Mouse (Mus musculus) hindbrain, embryonic 12.5 days (tissue): Measurements from ENCODE around the gene Nlrx1. TPM values are rescaled to one million over a fixed set of nuclear protein-coding genes. Genes with fewer than 3 reads are reported as not detected.

ENCODE experiments used
- ATAC-seq: fragments of 200-750 bp; cut with Nextera tagmentation; 2 replicates; pipeline ENCODE4 v1.8.0; 2017; ENCODE audit warnings: moderate TSS enrichment; ENCODE audit not compliant: low FRiP score
- H3K27ac ChIP-seq: fragments of 300-500 bp; sonication (generic); 2 replicates; pipeline ENCODE4 v1.5.1; 2016; ENCODE audit warnings: mild to moderate bottlenecking
- H3K27me3 ChIP-seq: fragments of 300-500 bp; sonication (generic); 2 replicates; pipeline ENCODE4 v1.6.1; 2016; ENCODE audit warnings: mild to moderate bottlenecking
- H3K36me3 ChIP-seq: fragments of 300-500 bp; sonication (generic); 2 replicates; pipeline ENCODE4 v1.6.1; 2016; ENCODE audit warnings: mild to moderate bottlenecking
- H3K4me1 ChIP-seq: fragments of 300-500 bp; sonication (generic); 2 replicates; pipeline ENCODE4 v1.6.1; 2016
- H3K4me2 ChIP-seq: fragments of 300-500 bp; sonication (generic); replicated peaks from 2 replicates; pipeline ENCODE4 v1.6.1; 2016; ENCODE audit warnings: mild to moderate bottlenecking
- H3K4me3 ChIP-seq: fragments of 300-500 bp; sonication (generic); 2 replicates; pipeline ENCODE4 v1.5.1; 2016; ENCODE audit warnings: mild to moderate bottlenecking
- H3K9ac ChIP-seq: fragments of 300-500 bp; sonication (generic); 2 replicates; pipeline ENCODE4 v1.6.1; 2016; ENCODE audit warnings: mild to moderate bottlenecking, moderate library complexity
- H3K9me3 ChIP-seq: fragments of 300-500 bp; sonication (generic); replicated peaks from 2 replicates; pipeline ENCODE4 v1.6.1; 2016; ENCODE audit warnings: mild to moderate bottlenecking
- WGBS: fragments of 180-500 bp; shearing (Covaris S2); methylation state at CpG from one replicate; pipeline ENCODE4 v1.1.7; 2016; 5-methylcytosine and 5-hydroxymethylcytosine counted together
- polyA plus RNA-seq: library from polyadenylated mRNA; unstranded; fragments of >200 nt; fragmentation: Nextera tagmentation; extraction: Ambion mirVana; gene quantifications from 2 replicates; pipeline ENCODE4 v1.2.1, GENCODE M21; 2016

Nlrx1 gene
- polyA plus RNA-seq = 5.1 and 5.6 TPM in 2 replicates

DNA sequence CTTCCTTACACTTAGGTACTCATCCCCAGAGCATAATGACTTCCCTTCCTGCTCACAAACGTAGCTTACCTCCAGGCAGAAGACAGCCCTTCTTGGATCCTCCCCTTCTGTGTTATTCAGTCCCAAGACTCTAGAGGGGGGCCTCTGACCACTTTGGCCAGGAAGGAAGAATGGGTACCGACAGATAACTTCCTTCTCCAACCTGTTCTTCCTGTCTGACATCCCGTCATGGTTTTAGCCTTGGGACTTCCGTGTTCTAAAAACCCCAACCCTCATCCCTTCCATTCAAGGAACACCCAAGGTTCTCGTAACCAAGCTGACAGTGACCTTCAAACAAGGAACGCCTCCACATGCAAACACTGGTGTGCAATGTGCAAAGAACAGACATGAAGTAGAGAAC lies at the start of gene Nlrx1:
Gene Nlrx1, minus strand, starts transcription at position 168 of the 400 bp plus-strand sequence.
- Histone ChIP-seq H3K4me1 (peaks cover 12% of the 10 kb centered on the region), H3K9ac (peak within 1 kb of the TSS; percentile 73), H3K4me2 (peak within 1 kb of the TSS; percentile 68), H3K36me3 (no peaks in the 10 kb centered on the region), H3K4me3 (peak within 1 kb of the TSS; percentile 39), H3K9me3 (no peaks in the 10 kb centered on the region), H3K27me3 (no peaks in the 10 kb centered on the region), H3K27ac (no peak within 1 kb of the TSS)
- no peak for ATAC-seq
- 84% methylated on average over 6 of the region's 6 CpGs for WGBS

DNA sequence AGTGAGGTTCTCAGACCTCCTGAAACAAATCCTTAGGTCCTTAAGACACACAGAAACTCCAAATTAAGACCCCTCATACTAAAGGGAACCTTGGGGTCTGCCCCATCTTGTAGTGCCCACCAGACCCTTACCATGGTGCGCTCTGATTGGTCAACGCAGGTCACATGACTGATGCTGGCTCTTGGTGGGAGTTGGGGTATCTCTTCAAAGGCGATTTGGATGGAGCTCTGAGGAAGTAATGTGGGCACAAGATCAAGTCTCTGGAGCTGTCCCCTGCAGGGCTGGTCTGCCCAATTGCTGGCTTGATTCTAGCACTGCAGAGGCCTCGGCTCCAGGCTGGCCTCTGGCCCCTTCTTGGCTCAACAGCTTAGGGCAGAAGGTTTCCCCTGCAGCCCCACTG lies 49.1 kb upstream of the Nlrx1 start:
- no peak overlapping the region for H3K4me3 ChIP-seq
- H3K27ac ChIP-seq = no peak overlapping the region
- H3K9me3 ChIP-seq = no peaks in the 10 kb centered on the region
- 70% methylated on average over 4 of the region's 4 CpGs for WGBS
- H3K4me2 ChIP-seq = no peak overlapping the region
- H3K36me3 ChIP-seq = peaks cover 44% of the 10 kb centered on the region
- ATAC-seq = no peak
- H3K4me1 ChIP-seq = peaks cover 31% of the 10 kb centered on the region
- no peak overlapping the region for H3K9ac ChIP-seq
- no peaks in the 10 kb centered on the region for H3K27me3 ChIP-seq

DNA sequence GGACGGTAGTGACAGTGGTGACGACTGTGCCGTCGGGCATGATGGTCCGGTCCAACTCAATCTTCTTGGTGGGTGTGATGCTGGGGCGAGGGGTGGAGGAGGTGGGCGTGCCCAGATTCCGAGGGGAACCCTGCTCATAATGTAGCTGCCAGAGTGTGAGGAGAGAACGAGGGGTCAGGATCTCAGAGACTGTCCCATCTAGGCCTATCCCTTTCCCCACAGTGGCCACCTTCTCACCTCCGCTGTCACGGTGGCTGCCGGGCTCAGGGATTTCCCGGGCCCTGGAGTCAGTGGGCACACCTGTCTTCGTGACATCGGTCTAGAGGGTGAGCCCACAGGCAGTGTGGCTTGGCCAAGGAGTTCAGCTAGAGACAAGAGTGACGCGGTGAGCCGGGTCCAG lies 46.5 kb upstream of the Nlrx1 start:
- no peak overlapping the region for H3K4me2 ChIP-seq
- 90% methylated on average over 18 of the region's 18 CpGs for WGBS
- no peak overlapping the region for H3K4me3 ChIP-seq
- no peak overlapping the region for H3K9ac ChIP-seq
- no peak overlapping the region for H3K27ac ChIP-seq
- H3K9me3 ChIP-seq = no peaks in the 10 kb centered on the region
- no peak for ATAC-seq
- peaks cover 49% of the 10 kb centered on the region for H3K36me3 ChIP-seq
- peaks cover 38% of the 10 kb centered on the region for H3K4me1 ChIP-seq
- H3K27me3 ChIP-seq = peaks cover 9% of the 10 kb centered on the region; the same call in 1 of the 2 replicates

DNA sequence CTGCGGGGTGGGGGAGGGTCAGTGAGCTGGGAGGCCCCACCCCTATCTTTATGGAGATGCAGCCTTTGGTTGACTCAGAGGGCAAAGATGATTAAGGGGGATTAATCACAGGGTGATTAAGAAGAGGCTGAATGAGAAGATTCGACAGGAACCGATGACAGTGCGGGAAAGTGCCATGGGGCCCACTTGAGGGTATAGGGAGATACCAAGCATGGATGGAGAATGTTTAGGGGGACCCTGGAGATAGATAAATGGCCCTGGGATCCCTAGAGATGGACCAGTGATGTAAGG lies 45.8 kb upstream of the Nlrx1 start:
- H3K9ac ChIP-seq = no peak overlapping the region
- 70% methylated on average over 4 of the region's 4 CpGs for WGBS
- peaks cover 34% of the 10 kb centered on the region for H3K4me1 ChIP-seq
- peaks cover 9% of the 10 kb centered on the region; the same call in 1 of the 2 replicates for H3K27me3 ChIP-seq
- H3K36me3 ChIP-seq = peaks cover 49% of the 10 kb centered on the region
- no peak for ATAC-seq
- H3K4me2 ChIP-seq = no peak overlapping the region
- no peak overlapping the region for H3K27ac ChIP-seq
- no peak overlapping the region for H3K4me3 ChIP-seq
- H3K9me3 ChIP-seq = no peaks in the 10 kb centered on the region

DNA sequence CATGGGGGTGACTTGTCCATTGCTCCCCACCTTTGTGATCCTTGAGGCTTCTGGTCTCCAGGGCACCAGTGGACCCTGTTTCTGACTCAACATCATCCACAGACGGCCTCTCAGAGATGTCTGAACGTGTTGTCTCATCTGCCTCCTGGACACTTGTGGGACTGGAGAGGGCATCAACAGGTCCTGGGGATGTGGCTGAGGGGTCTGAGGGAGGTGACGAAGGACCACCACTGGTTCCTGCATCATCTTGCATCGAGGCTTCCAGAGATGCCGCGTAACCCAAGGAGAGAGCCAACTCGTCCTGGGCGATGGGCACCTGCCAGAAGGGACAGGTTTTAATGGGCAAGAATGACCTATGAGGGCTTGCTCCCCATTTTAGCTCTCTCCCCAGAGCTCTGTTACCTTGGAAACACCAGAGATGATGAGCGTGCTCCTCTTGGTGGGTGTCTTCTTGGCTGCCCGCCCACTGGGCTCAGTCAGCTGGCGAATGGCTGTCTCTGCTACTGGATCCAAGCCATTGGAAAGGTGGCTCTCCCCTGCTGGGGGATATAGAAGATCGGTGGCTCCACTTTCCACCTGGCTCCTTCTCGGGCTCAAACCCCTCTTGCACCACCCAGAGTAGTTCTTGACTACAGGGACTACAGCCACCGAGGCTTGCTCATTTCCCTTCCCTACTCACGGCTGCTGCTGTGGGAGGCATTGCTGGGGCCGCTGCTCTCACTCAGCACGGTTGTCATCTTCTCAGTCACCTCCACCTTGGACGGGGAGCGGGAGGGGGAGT lies 45.3 kb upstream of the Nlrx1 start:
- 76% methylated on average over 19 of the region's 19 CpGs for WGBS
- ATAC-seq = no peak

DNA sequence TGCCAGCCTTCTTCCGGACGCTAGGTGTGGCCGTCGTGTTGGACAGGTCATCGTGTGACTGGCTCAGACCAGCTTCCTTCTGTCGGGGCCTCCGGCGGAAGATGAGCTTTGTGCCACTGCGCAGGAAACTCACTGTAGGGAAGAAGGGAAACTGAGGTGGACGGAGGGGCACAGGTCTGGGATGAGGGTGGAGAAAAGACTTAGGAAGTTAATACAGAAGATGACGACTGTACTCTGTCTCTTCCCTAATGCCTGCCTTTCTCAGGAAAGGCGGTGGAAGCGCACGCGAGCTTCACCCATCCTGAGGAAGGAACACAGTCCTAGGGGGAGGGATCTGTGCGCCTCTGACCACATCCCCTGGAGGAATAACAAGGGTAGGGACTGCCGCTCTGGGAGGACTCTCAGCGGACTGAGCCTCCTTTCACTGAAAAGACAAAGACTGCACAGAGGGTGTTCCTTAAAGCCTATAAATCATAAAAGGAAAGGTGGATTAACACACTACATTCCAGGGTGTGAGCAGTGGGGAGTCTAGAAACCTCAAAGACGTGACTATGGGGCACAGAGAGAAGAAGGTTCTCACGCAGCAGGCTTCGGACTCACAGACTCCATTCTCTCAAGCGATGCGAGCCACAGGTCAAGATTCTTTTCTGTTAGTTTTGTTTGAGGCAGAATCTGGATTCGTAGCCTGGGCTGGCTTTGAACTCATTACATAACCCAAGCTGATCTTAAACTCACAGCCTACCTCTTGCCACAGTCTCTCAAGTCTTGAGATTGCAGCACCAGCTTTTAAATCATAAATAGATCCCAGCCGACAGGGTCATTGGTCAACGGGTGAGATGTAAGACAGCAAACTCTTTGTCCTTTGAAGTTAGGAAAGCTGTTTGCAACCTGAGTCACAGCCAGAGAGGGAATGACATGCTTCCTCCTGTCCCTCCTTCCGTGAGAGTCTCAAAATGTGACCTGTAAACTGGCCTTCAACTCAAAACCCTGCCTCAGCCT lies 43.0 kb upstream of the Nlrx1 start:
- Histone ChIP-seq H3K9me3 (no peaks in the 10 kb centered on the region), H3K4me3 (no peak overlapping the region), H3K27ac (no peak overlapping the region; the same call in 1 of the 2 replicates), H3K36me3 (peaks cover 43% of the 10 kb centered on the region), H3K4me1 (0 out of 2 replicates have a peak, but pooled peaks cover 13% of the 10 kb centered on the region), H3K27me3 (peaks cover 9% of the 10 kb centered on the region; the same call in 1 of the 2 replicates), H3K4me2 (no peak overlapping the region; the same call in 1 of the 2 replicates), H3K9ac (no peak overlapping the region)
- 8% methylated on average over 27 of the region's 27 CpGs for WGBS
- peak; percentile 56; the same call in 1 of the 2 replicates for ATAC-seq

More for the DNA sequence above, 45.3 kb upstream of the Nlrx1 start:
- H3K9ac ChIP-seq = no peak overlapping the region
- no peak overlapping the region for H3K4me3 ChIP-seq
- H3K9me3 ChIP-seq = no peaks in the 10 kb centered on the region
- H3K36me3 ChIP-seq = peaks cover 49% of the 10 kb centered on the region
- peaks cover 28% of the 10 kb centered on the region for H3K4me1 ChIP-seq
- H3K27ac ChIP-seq = no peak overlapping the region
- H3K4me2 ChIP-seq = no peak overlapping the region
- H3K27me3 ChIP-seq = peaks cover 9% of the 10 kb centered on the region; the same call in 1 of the 2 replicates

DNA sequence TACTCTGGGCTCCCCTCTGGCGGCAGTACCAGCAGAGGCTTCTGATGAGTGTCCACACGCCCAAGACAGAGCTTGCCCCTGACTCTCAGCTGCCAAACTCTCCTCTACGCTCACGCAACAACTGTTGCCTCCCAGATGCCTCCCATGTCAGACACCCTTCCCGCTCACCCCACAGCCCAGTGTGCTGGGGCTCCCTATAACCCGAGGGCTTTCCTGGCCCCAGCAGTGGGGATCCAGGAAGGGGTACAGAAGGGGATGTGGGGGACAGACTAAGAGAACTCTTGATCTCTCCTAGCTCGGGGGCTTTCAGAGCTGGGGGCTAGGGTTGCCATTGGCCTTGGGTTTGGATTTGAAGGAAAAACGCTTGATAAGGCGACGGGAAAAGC lies 42.3 kb upstream of the Nlrx1 start:
- H3K4me1 ChIP-seq = 0 out of 2 replicates have a peak, but pooled peaks cover 13% of the 10 kb centered on the region
- no peak overlapping the region for H3K9ac ChIP-seq
- peaks cover 37% of the 10 kb centered on the region for H3K36me3 ChIP-seq
- 26% methylated on average over 10 of the region's 10 CpGs for WGBS
- no peak overlapping the region for H3K4me3 ChIP-seq
- no peaks in the 10 kb centered on the region for H3K9me3 ChIP-seq
- H3K27me3 ChIP-seq = peaks cover 9% of the 10 kb centered on the region; the same call in 1 of the 2 replicates
- no peak for ATAC-seq
- H3K4me2 ChIP-seq = no peak overlapping the region; the same call in 1 of the 2 replicates
- H3K27ac ChIP-seq = no peak overlapping the region

DNA sequence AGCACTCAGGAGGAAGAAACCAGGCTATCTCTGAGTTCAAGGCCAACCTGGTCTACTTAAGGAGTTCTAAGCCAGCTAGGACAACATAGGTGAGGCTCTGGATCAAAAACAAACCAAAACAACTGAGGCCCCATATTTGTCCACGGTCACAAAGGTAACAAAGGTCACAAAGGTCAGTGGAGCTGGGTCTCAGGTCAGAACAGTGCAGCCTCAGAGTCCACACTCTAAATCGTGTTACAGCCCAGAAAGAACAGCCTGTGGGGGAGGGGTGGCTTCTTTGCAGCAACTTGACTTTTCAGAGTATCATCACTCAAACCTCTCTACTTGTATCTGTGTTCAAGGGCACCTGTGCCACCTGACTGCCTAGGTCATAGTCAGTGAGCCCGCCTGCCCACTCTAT lies 41.4 kb upstream of the Nlrx1 start:
- peaks cover 27% of the 10 kb centered on the region for H3K36me3 ChIP-seq
- H3K9ac ChIP-seq = no peak overlapping the region
- no peak overlapping the region for H3K4me3 ChIP-seq
- WGBS = 68% methylated on average over 3 of the region's 3 CpGs
- H3K27me3 ChIP-seq = peaks cover 9% of the 10 kb centered on the region; the same call in 1 of the 2 replicates
- no peak for ATAC-seq
- no peaks in the 10 kb centered on the region for H3K9me3 ChIP-seq
- peaks cover 15% of the 10 kb centered on the region for H3K4me1 ChIP-seq
- H3K4me2 ChIP-seq = no peak overlapping the region
- no peak overlapping the region for H3K27ac ChIP-seq

DNA sequence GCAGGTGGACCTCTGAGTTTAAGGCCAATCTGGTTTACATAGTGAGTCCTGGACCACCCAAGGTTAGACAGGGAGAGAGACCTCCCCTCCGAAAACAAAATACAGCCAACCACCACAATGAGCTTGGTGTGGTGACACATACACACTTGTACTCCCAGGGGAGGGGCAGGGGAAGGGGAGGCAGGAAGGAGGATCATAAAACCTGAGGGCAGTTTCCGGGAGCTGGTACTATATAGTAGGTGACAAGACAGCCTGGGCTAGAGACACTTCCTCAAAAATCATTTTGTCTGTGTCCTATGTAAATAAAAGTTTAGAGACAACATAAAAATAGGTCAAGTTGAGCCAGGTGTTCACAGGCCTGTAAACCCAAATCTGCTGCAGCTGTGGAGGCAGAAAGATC lies 38.8 kb upstream of the Nlrx1 start:
- H3K9ac ChIP-seq = no peak overlapping the region
- H3K4me2 ChIP-seq = no peak overlapping the region
- 92% methylated on average over 2 of the region's 2 CpGs for WGBS
- ATAC-seq = no peak
- no peaks in the 10 kb centered on the region for H3K9me3 ChIP-seq
- H3K4me1 ChIP-seq = peaks cover 20% of the 10 kb centered on the region
- H3K27ac ChIP-seq = no peak overlapping the region
- peaks cover 9% of the 10 kb centered on the region; the same call in 1 of the 2 replicates for H3K27me3 ChIP-seq
- H3K4me3 ChIP-seq = no peak overlapping the region
- peaks cover 10% of the 10 kb centered on the region for H3K36me3 ChIP-seq

DNA sequence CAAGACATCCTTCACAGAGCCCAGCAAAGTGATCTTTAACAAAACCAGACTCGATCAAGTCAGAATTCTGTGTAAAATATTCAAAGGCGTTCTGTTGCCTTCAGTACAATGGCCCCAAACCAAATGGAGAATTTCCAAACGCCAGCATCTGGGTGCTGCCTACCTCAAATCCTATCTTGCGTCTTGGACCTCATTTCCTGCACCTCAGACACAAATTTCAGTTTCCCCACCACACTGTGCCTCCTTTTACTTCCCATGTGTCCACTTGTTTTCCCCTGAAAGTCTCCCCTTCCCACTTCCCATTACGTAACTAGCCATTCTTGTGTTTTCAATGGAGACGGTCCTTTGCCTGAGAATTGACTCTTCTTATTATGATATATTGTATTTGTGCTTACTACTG lies 38.1 kb upstream of the Nlrx1 start:
- ATAC-seq = no peak
- no peak overlapping the region for H3K27ac ChIP-seq

DNA sequence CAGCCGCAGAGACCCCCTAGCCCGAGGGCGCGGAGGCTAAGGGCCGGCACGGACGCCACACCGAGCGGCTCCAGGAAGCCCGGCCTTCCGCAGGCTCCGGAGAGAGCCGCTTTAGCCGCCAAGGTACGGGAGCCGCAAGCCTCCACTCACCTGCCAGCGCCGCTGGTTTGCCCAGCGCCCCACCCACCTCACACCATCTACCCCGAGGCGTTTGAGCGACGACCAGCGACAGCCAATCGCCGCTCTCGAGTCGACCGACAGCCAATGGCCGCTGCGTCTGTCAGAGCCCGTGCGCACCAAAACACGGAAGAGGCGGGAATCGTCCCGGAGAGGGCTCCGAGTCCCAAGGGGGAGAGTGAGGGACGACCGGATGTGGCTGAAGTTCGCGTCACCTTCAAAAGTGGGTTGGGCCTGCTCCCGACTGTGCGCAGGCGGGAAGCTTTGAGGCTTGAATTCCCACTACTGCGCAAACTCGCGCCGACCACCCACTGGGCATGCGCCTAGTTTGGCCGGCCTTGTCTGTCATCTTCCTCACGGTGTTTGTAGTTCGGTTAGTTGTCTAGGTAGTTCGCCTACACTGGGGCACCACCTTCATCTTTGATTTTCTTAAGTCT lies 37.2 kb upstream of the Nlrx1 start, which contains the start of gene Hinfp:
Gene Hinfp, minus strand, starts transcription at position 206 of the 614 bp plus-strand sequence.
- Histone ChIP-seq H3K4me2 (peak within 1 kb of the TSS; percentile 58), H3K9ac (peak within 1 kb of the TSS; percentile 95), H3K27me3 (no peaks in the 10 kb centered on the region), H3K27ac (peak within 1 kb of the TSS; percentile 84), H3K36me3 (peaks cover 20% of the 10 kb centered on the region), H3K4me1 (peaks cover 8% of the 10 kb centered on the region), H3K9me3 (no peaks in the 10 kb centered on the region), H3K4me3 (peak within 1 kb of the TSS; percentile 95)
- whole genome bisulfite sequencing = under 1% methylated on average over 52 of the region's 54 CpGs
- peak; percentile 99 for ATAC-seq

More for the DNA sequence above, 38.1 kb upstream of the Nlrx1 start:
- Histone ChIP-seq H3K4me2 (no peak overlapping the region), H3K4me3 (no peak overlapping the region), H3K4me1 (peaks cover 16% of the 10 kb centered on the region), H3K27me3 (peaks cover 6% of the 10 kb centered on the region; the same call in 1 of the 2 replicates), H3K36me3 (peaks cover 16% of the 10 kb centered on the region), H3K9me3 (no peaks in the 10 kb centered on the region), H3K9ac (no peak overlapping the region)
- WGBS = 91% methylated on average over 6 of the region's 6 CpGs
